11 mouse cellular contexts compared by ENCODE assay signal in the genomic region with DNA sequence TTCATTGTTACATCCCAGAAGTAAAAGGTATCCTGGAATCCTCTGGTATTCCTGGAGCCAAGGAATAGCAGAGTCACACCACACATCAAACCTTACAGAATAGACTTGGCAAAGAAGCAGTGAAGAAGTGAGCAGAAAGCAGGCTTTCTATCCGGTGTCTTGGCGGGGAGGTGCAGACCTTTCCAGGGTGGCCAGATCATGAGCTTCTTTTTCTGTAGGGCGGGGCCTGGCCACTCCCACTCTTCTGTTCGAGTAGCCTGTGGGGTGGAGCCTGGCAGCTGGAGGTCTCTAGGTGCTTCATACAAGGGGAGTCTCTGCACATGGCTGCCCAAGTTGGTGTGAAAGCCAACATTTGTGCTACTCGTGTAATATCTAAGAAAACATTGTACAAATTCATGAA. TPM values are rescaled to one million over a fixed set of nuclear protein-coding genes. Genes with fewer than 3 reads are reported as not detected.
DNase-seq lines count a peak whose midpoint lies in the region; ATAC-seq and TF ChIP-seq lines count a peak whose summit lies in the region.
"Had no signal": no experiment of that assay in that cellular context is flagged by ENCODE, and none has a peak within 500 bp of the region (broad histone marks: within the 10 kb centered on the region; RNA-seq: fewer than 3 reads in every experiment).

No protein-coding gene starts in this region.

- no peaks in the 10 kb centered on the region; the same call in 1 of the 2 replicates for H3K27me3 ChIP-seq in kidney, adult 2 months (replicated peaks; ENCODE audit: control insufficient read depth, insufficient read depth, low read length)
- no peaks in the 10 kb centered on the region for H3K27me3 ChIP-seq in kidney, embryonic 16.5 days (ENCODE audit: insufficient read depth, low read length)
- no peaks in the 10 kb centered on the region for H3K27me3 ChIP-seq in cerebellum, adult 2 months (ENCODE audit: control insufficient read depth, insufficient read depth, low read length)
- no peaks in the 10 kb centered on the region for H3K27me3 ChIP-seq in midbrain, embryonic 14.5 days (ENCODE audit: control insufficient read depth, insufficient read depth, low read length)
- H3K27me3 ChIP-seq: intestine, embryonic 15.5 days had no signal

- H3K27ac ChIP-seq in kidney, adult 2 months (ENCODE audit: insufficient read depth, low read depth, low read length): no peak overlapping the region
- no peak overlapping the region for H3K27ac ChIP-seq in kidney, embryonic 16.5 days (ENCODE audit: low read length)
- no peak overlapping the region for H3K27ac ChIP-seq in cerebellum, adult 2 months (ENCODE audit: insufficient read depth, low read length)
- no peak overlapping the region for H3K27ac ChIP-seq in midbrain, embryonic 14.5 days (replicated peaks; ENCODE audit: low read depth, low read length)
- H3K27ac ChIP-seq: forebrain, embryonic 12.5 days; intestine, embryonic 15.5 days had no signal

- no peak overlapping the region for H3K4me2 ChIP-seq in kidney, embryonic 16.5 days (replicated peaks; ENCODE audit: low read depth, low read length)
- no peak overlapping the region for H3K4me2 ChIP-seq in midbrain, embryonic 14.5 days (ENCODE audit: low read length)
- H3K4me2 ChIP-seq: forebrain, embryonic 12.5 days; intestine, embryonic 15.5 days had no signal

- 34% methylated on average over 5 of the region's 5 CpGs for WGBS in kidney, adult 2 months
- WGBS in kidney, embryonic 16.5 days: 21% methylated on average over 5 of the region's 5 CpGs
- 36% methylated on average over 5 of the region's 5 CpGs for WGBS in cerebellum, adult 2 months
- WGBS in midbrain, embryonic 14.5 days: 18% methylated on average over 5 of the region's 5 CpGs

- no peak overlapping the region for H3K4me3 ChIP-seq in kidney, adult 2 months (ENCODE audit: insufficient read depth, low read depth, low read length)
- no peak overlapping the region for H3K4me3 ChIP-seq in kidney, embryonic 16.5 days (ENCODE audit: low read length)
- no peak overlapping the region for H3K4me3 ChIP-seq in cerebellum, adult 2 months (replicated peaks; ENCODE audit: insufficient read depth, low read depth, low read length)
- no peak overlapping the region for H3K4me3 ChIP-seq in midbrain, embryonic 14.5 days (replicated peaks; ENCODE audit: low read depth, low read length)
- H3K4me3 ChIP-seq: forebrain, embryonic 12.5 days; intestine, embryonic 15.5 days had no signal

- TF ChIP-seq CTCF in kidney, adult 2 months (conservative IDR thresholded peaks at IDR 0.05; ENCODE audit: insufficient read depth, insufficient read length, low read depth, low read length): no peak
- TF ChIP-seq CTCF in cerebellum, adult 2 months (IDR thresholded peaks at IDR 0.05; ENCODE audit: borderline replicate concordance, insufficient read depth, low read depth, low read length): no peak

- H3K9me3 ChIP-seq in kidney, embryonic 16.5 days (ENCODE audit: low read length): no peaks in the 10 kb centered on the region
- H3K9me3 ChIP-seq in midbrain, embryonic 14.5 days (ENCODE audit: control insufficient read depth, low read length): no peaks in the 10 kb centered on the region
- H3K9me3 ChIP-seq: forebrain, embryonic 12.5 days; intestine, embryonic 15.5 days had no signal

- TF ChIP-seq POLR2A in kidney, adult 2 months (IDR thresholded peaks at IDR 0.05; ENCODE audit: low read depth, low read length): no peak
- no peak for TF ChIP-seq POLR2A in cerebellum, adult 2 months (IDR thresholded peaks at IDR 0.05; ENCODE audit: borderline replicate concordance, insufficient read depth, low read length)

- no peaks in the 10 kb centered on the region for H3K36me3 ChIP-seq in kidney, adult 2 months (ENCODE audit: control insufficient read depth, insufficient read depth, low read length)
- peaks cover 16% of the 10 kb centered on the region; the same call in 1 of the 2 replicates for H3K36me3 ChIP-seq in kidney, embryonic 16.5 days (ENCODE audit: insufficient read depth, low read length)
- H3K36me3 ChIP-seq in midbrain, embryonic 14.5 days (ENCODE audit: control insufficient read depth, insufficient read depth, low read length): peaks cover 7% of the 10 kb centered on the region; the same call in 1 of the 2 replicates
- H3K36me3 ChIP-seq: intestine, embryonic 15.5 days had no signal

- no peak for ATAC-seq in kidney, embryonic 16.5 days (ENCODE audit: low FRiP score, low TSS enrichment)
- no peak for ATAC-seq in midbrain, embryonic 14.5 days (ENCODE audit: low FRiP score, low TSS enrichment)
- no peak for ATAC-seq in frontal cortex, adult (ENCODE audit: low TSS enrichment)
- ATAC-seq: intestine, embryonic 15.5 days had no signal

- DNase-seq in kidney, adult 2 months: peak; percentile 19
- DNase-seq in MEL-GATA-1-ER (ENCODE audit: extremely low read depth, low read depth): peak; percentile 56
- DNase-seq in kidney, postnatal 36 days: peak; percentile 16 to 49
- DNase-seq in spleen, postnatal 4 days (ENCODE audit: low spot score in 2 of 2): peak; percentile 52 to 73
- DNase-seq in cerebellum, adult 2 months: no peak
- no peak for DNase-seq in midbrain, embryonic 14.5 days
- DNase-seq: right cerebral cortex, postnatal 25 days had no signal

- peaks cover 3% of the 10 kb centered on the region; the same call in 1 of the 2 replicates for H3K4me1 ChIP-seq in kidney, adult 2 months (ENCODE audit: control insufficient read depth, insufficient read depth, low read length)
- peaks cover 3% of the 10 kb centered on the region; the same call in 1 of the 2 replicates for H3K4me1 ChIP-seq in kidney, embryonic 16.5 days (ENCODE audit: insufficient read depth, low read length)
- H3K4me1 ChIP-seq in cerebellum, adult 2 months (ENCODE audit: control insufficient read depth, insufficient read depth, low read length): no peaks in the 10 kb centered on the region; the same call in 1 of the 2 replicates
- no peaks in the 10 kb centered on the region for H3K4me1 ChIP-seq in midbrain, embryonic 14.5 days (ENCODE audit: control insufficient read depth, insufficient read depth, low read length)

- no peak overlapping the region for H3K9ac ChIP-seq in kidney, embryonic 16.5 days (replicated peaks; ENCODE audit: low read length)
- no peak overlapping the region for H3K9ac ChIP-seq in midbrain, embryonic 14.5 days (replicated peaks; ENCODE audit: low read length)
- H3K9ac ChIP-seq: forebrain, embryonic 12.5 days; intestine, embryonic 15.5 days had no signal

RNA-seq across cellular contexts. Expression of a gene that starts 1.3 kb away (rescaled TPM):
- 84.0 and 92.2 TPM in 2 replicates for polyA plus RNA-seq in kidney, adult 2 months (2012; rRNA removed)
- polyA plus RNA-seq in kidney, embryonic 16.5 days (2015; fragmentation: Nextera tagmentation; extraction: Ambion mirVana): 42.1 and 46.3 TPM in 2 replicates
- polyA plus RNA-seq in cerebellum, adult 2 months (2012; rRNA removed): 69.6 and 72.2 TPM in 2 replicates
- polyA plus RNA-seq in midbrain, embryonic 14.5 days (2014; fragmentation: Nextera tagmentation; extraction: Ambion mirVana): 9.4 and 11.6 TPM in 2 replicates

RNA-seq across cellular contexts. Expression of a gene that starts 15.5 kb away (rescaled TPM):
- 0.19 and 0.45 TPM in 2 replicates for polyA plus RNA-seq in kidney, adult 2 months (2012; rRNA removed)
- polyA plus RNA-seq in kidney, embryonic 16.5 days (2015; fragmentation: Nextera tagmentation; extraction: Ambion mirVana): 0.55 TPM in 2 replicates
- 1.1 TPM in 2 replicates for polyA plus RNA-seq in cerebellum, adult 2 months (2012; rRNA removed)
- 0.27 and 0.49 TPM in 2 replicates for polyA plus RNA-seq in midbrain, embryonic 14.5 days (2014; fragmentation: Nextera tagmentation; extraction: Ambion mirVana)

RNA-seq across cellular contexts. Expression of a gene that starts 29.2 kb away (rescaled TPM):
- 0.77 and 1.0 TPM in 2 replicates for polyA plus RNA-seq in kidney, adult 2 months (2012; rRNA removed)
- polyA plus RNA-seq in kidney, embryonic 16.5 days (2015; fragmentation: Nextera tagmentation; extraction: Ambion mirVana): 1.0 and 1.2 TPM in 2 replicates
- 0.38 and 0.76 TPM in 2 replicates for polyA plus RNA-seq in cerebellum, adult 2 months (2012; rRNA removed)
- 0.38 and 1.00 TPM in 2 replicates for polyA plus RNA-seq in midbrain, embryonic 14.5 days (2014; fragmentation: Nextera tagmentation; extraction: Ambion mirVana)

Comparison
In these comparisons a context has a peak if more than half of its experiments do, and no peak if none do; other contexts are left out.
1. DNase-seq: peak in kidney, adult 2 months (single experiment), MEL-GATA-1-ER (single experiment), kidney, postnatal 36 days (2 of 2) and spleen, postnatal 4 days (2 of 2); none in cerebellum, adult 2 months (0 of 2) and midbrain, embryonic 14.5 days (single experiment).